Mouse (Mus musculus) lung, adult 2 months (tissue): Measurements from ENCODE around the gene Dstn. TPM values are rescaled to one million over a fixed set of nuclear protein-coding genes. Genes with fewer than 3 reads are reported as not detected.

Source experiments
- DNase-seq: peaks from one replicate; pipeline ENCODE4 v3.0.0; 2022
- H3K4me1 ChIP-seq: fragments of 200-500 bp; 2 replicates; pipeline ENCODE4 v1.6.1; 2011; ENCODE audit warnings: low read length; ENCODE audit not compliant: control insufficient read depth, insufficient read depth
- H3K4me3 ChIP-seq: fragments of 200-500 bp; replicated peaks from 2 replicates; pipeline ENCODE3; 2011; ENCODE audit warnings: low read depth, mild to moderate bottlenecking, control low read depth, low read length; ENCODE audit errors: extremely low read depth
- CTCF ChIP-seq: fragments of 200-500 bp; IDR thresholded peaks from 2 replicates; pipeline ENCODE4 v1.5.1; 2011; ENCODE audit warnings: mild to moderate bottlenecking, low read length, control low read depth; ENCODE audit not compliant: insufficient read depth
- POLR2A ChIP-seq: fragments of 200-500 bp; IDR thresholded peaks from 2 replicates; pipeline ENCODE4 v1.6.1; 2011; ENCODE audit warnings: low read depth, mild to moderate bottlenecking, control low read depth, low read length, borderline replicate concordance; ENCODE audit errors: extremely low read depth
- WGBS: fragments of 180-500 bp; shearing (Covaris S2); methylation state at CpG from one replicate; pipeline ENCODE4 v1.1.7; 2018; 5-methylcytosine and 5-hydroxymethylcytosine counted together
- polyA plus RNA-seq: library from polyadenylated mRNA; depleted of rRNA; stranded (reverse); fragments of >200 nt; gene quantifications from 2 replicates; pipeline ENCODE4 v1.2.3, GENCODE M21; 2012

Dstn gene
- polyA plus RNA-seq, 1 experiment, result 80.1 TPM

DNA sequence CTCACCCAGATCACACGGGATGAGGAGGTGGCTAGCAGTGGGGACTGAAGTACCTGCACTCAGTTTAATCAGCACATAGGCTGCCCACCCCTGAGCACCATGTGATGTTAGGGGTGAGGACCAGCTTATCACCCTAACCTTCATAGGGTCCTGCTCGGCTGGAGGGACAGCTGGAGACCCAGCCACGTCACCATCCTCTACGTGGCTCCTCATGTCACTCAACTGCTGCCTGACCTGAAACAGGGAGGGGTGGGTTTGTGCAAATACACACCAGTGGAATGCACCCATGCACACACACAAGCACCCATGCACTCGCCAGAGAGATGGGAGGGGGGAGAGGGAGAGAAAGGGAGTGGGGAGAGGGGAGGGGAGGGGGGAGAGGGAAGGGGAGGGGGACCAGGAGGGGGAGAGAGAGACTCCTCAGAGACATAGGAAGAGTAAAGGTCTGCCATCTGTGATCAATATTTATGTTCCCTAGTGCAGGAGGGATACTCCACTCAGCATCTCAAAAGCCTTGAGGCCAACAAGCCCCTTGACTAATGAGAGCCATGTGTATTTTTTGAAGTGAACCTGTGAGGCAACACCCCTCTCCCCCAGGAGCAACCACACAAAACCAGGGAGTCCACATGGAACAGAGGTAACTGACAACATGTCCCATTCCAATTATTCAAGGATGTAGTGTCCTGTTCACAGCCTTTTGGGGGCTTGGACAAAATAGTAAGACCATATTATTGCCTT is 35.3 kb downstream of the Dstn start:
- H3K4me1 ChIP-seq, result peaks cover 4% of the 10 kb centered on the region; the same call in 1 of the 2 replicates
- no peak for TF ChIP-seq POLR2A
- WGBS, result 73% methylated on average over 5 of the region's 5 CpGs
- no peak overlapping the region for H3K4me3 ChIP-seq
- DNase-seq, result no peak

DNA sequence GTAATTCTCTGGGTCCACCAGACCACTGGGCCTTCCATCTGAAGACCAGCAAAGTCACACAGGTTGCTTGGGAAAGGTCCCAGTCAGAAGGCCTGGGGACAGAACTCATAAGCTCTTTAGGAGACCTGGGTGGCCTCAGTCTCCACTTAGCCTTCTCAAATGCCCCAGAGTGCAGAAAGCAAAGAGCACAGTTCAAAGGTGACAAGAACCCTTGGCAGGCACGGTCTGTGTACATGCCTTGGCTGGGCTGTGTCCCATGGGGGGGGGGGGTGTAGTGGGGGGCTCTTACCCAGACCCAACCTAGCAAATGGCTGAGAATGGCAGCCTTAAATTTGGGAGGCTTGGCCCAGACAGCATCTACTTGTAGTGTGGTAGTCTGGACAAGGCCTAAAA is 35.9 kb downstream of the Dstn start:
- no peak for DNase-seq
- Histone ChIP-seq H3K4me3 (no peak overlapping the region), H3K4me1 (peaks cover 4% of the 10 kb centered on the region; the same call in 1 of the 2 replicates)
- 61% methylated on average over 1 of the region's 1 CpGs for WGBS
- TF ChIP-seq CTCF (no peak), POLR2A (no peak)

DNA sequence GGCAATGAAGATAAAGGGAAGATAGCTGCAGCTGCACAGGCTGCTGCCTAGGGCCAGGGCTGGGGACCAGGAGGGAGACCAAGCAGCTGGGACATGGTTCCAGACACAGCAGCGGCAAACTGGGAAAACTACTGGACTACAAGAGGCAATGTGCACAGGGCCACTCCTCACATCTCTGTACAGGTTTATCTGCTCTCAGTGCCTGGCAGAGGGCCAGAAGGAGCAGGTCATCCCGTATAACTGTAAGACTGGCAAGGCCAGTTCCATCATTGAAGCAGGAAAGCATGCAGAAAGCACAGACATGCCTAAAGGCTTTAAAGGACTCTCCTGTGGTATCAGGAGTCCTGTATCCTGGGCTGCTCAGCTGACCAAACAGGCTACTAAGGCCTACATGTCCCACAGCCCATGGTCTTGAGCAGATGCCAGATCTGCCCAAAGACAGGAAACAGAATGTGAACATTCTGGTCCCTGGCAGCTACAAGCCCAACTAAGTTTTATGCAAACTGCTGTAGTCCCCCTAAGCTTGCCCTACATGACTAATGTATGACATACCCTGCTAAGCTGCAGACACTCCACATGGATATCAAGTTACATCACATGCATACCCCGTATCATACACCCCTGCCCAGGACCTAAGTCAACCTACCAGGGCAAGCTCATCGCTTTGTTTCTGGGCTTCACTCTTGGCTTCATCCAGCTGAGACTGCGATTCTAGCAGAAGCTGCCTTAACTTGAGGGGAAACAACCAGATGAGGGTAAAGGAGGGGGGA is 36.6 kb downstream of the Dstn start:
- no peak for DNase-seq
- H3K4me1 ChIP-seq, result peaks cover 4% of the 10 kb centered on the region; the same call in 1 of the 2 replicates
- 62% methylated on average over 5 of the region's 5 CpGs for WGBS
- TF ChIP-seq CTCF, result no peak
- TF ChIP-seq POLR2A, result no peak
- H3K4me3 ChIP-seq, result no peak overlapping the region

DNA sequence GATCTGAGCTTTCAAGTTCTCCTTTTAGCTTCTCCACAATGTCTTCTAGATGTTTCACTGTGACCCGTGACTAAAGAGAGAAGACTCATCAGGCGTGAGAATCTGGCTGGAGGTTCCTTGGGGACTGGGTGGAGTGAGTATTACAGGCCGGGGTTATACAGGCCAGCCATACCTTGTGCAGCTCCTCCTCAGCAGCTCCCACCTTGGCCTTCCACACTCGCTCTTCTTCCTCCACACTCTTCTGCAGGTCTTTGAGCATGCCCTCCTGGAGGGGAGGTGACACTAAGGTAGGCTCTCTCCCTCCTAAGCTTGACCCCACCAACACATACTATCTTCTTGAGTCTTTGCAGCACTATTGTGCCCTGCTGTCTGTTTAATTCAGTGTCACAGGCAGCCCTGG is 38.8 kb downstream of the Dstn start:
- DNase-seq, result no peak
- TF ChIP-seq CTCF (no peak), POLR2A (no peak)
- no peak overlapping the region for H3K4me3 ChIP-seq
- 85% methylated on average over 4 of the region's 4 CpGs for WGBS
- H3K4me1 ChIP-seq, result peaks cover 4% of the 10 kb centered on the region; the same call in 1 of the 2 replicates

DNA sequence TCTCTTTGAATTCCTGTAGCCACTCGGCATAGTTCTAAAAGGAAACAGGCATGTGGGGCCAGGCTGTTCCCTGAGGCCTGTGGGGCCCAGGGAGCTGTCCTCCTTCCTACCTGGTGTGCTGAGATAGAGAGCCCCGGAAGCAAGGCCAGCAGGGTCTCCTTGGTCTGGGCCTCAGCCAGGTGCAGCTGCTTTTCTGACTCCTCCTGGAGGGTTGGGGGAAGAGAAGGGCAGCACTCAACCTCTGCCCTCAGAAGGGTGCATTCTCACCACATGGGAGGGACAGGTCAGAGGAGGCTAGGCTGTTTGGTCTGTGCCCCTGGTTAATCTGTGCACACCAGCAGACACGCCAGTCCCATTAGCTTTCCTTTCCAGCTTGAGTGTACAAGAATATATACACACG is 39.9 kb downstream of the Dstn start:
- DNase-seq, result no peak
- WGBS, result 80% methylated on average over 4 of the region's 4 CpGs
- TF ChIP-seq POLR2A (no peak), CTCF (no peak)
- peaks cover 4% of the 10 kb centered on the region; the same call in 1 of the 2 replicates for H3K4me1 ChIP-seq
- H3K4me3 ChIP-seq, result no peak overlapping the region

DNA sequence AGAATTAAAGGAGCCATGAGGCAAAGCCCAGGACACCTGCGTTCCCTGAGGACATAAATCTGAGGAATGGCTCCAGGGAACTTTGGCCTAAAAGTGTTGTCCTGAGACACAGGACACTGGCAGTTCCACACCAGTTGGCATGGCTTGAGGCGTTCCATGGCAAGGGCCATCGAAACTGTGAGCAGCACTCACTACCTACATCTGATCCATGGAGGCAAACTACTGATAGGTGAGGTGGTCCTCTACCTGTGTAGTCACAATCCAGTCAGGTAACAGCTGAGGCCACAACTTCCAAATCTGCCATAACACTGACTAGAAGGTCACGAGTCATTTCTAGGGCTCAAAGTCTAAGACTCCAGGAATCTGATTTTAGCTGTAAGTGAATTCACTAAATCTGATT is 40.6 kb downstream of the Dstn start:
- H3K4me3 ChIP-seq, result no peak overlapping the region
- 94% methylated on average over 4 of the region's 4 CpGs for WGBS
- TF ChIP-seq CTCF, result no peak
- TF ChIP-seq POLR2A, result no peak
- peaks cover 4% of the 10 kb centered on the region; the same call in 1 of the 2 replicates for H3K4me1 ChIP-seq
- DNase-seq, result no peak

DNA sequence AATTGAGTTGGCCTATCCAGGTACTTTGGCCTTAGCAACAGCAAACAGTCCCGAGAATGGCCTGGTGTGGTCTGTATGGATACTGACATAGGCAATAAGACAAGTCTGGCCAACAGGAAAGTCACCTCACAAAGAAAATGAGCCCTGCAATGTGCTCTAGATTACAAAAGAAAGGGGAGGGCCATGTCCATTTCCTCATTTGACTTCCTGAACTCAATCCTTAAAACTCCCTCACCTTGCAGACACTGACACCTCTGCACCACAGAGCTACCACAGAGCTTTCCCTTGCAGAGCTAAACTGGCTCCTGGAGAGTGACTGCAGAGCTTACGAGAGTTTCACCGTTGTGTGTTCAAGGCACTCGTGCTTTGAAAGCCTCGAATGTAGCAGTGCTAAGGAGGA is 47.1 kb downstream of the Dstn start:
- WGBS, result 84% methylated on average over 5 of the region's 5 CpGs
- Histone ChIP-seq H3K4me3 (no peak overlapping the region), H3K4me1 (no peaks in the 10 kb centered on the region)
- DNase-seq, result no peak
- TF ChIP-seq POLR2A, result no peak
- no peak for TF ChIP-seq CTCF

DNA sequence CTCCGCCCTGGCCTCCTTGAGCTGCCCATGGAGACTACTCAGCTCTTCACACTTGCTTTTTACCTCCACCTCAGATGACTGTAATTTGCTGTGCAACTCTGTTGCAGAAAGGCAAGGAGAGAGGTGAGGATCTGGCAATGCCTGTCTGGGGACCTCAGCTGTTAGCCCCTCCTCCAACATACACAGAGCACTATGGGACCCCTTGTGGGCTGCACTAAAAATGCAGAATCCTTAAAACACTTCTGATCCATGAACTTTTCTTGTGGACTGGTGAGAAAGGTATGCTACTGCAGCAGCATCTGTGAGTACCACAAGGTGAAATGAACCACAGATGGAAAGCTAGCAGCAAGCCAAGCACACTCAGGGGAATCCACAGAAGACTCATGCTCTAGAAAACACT is 48.2 kb downstream of the Dstn start:
- TF ChIP-seq POLR2A (no peak), CTCF (no peak)
- Histone ChIP-seq H3K4me1 (no peaks in the 10 kb centered on the region), H3K4me3 (no peak overlapping the region)
- 100% methylated on average over 1 of the region's 1 CpGs for WGBS
- DNase-seq, result no peak

DNA sequence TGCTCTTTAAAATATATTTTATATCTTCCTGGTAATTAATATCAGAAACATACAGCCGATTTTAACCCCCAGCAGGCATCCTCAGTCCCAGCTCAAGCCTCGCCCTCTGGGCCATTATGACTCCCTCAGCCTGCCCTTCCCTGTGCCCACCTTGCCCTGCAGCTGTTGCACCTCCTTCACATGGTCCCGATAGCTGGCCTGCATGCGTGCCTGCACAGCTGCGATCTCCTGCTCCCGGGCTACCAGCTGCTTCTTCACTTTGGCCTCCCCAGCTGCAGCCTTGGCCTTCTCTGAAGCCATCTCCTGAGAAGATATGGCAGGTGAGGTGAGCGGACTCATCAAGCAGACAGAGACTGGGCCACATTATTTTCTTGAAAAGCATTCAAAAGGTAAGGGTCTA is 54.1 kb downstream of the Dstn start:
- 92% methylated on average over 7 of the region's 7 CpGs for WGBS
- DNase-seq, result no peak
- H3K4me1 ChIP-seq, result no peaks in the 10 kb centered on the region
- TF ChIP-seq POLR2A, result no peak
- TF ChIP-seq CTCF, result no peak
- H3K4me3 ChIP-seq, result no peak overlapping the region

DNA sequence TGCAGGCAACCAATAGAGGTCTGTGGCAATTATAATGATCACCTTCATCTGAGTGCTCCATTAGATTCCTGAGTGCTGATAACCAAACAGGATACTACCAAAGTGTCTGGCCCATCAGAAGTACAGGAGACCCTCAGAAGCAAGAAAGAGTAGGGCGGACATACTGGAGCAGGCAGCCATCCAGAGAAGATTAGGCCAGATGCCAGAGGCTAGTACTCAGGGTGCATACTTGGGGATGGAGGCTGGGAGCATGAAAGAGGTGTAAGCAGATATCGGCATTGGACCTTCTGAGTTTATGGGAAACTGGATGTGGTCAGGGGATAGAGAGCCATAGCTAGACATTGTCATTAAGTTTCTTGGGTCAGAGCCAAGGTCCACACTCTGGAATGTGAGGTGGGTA is 55.7 kb downstream of the Dstn start:
- no peak for TF ChIP-seq POLR2A
- TF ChIP-seq CTCF, result no peak
- Histone ChIP-seq H3K4me1 (no peaks in the 10 kb centered on the region), H3K4me3 (no peak overlapping the region)
- no peak for DNase-seq
- WGBS, result 68% methylated on average over 2 of the region's 2 CpGs
